Mouse (Mus musculus): ENCODE results near the gene Araf. TPM values are rescaled to one million over a fixed set of nuclear protein-coding genes. Genes with fewer than 3 reads are reported as not detected.

Araf gene
- 81.0 and 84.1 TPM in 2 replicates for polyA plus RNA-seq (2015; fragmentation: Nextera tagmentation; extraction: Ambion mirVana)

GRCm38 (mm10) chrX:20797681-20798080 is at the start of gene Araf:
Gene Araf, plus strand, starts transcription at chrX:20797814.

GRCm38 (mm10) chrX:20869962-20870513 is 72.4 kb downstream of the Araf start, which contains the start of gene Timp1:
Gene Timp1, plus strand, starts transcription at chrX:20870166.

Small RNAs within 50 kb of the gene (microRNA-seq; reads per million reads assigned to microRNA genes)
- gene Gm24824 (not detected), gene Mir5617 (not detected)

Other genes starting within 250 kb of the Araf start
- gene Rgn, start 248.0 kb upstream of the Araf start, polyA plus RNA-seq (2015; fragmentation: Nextera tagmentation; extraction: Ambion mirVana) = 0.76 and 1.4 TPM in 2 replicates
- gene Rbm10, start 180.3 kb upstream of the Araf start, polyA plus RNA-seq (2015; fragmentation: Nextera tagmentation; extraction: Ambion mirVana) = 19.5 TPM in 2 replicates
- gene Ndufb11, start 180.2 kb upstream of the Araf start, polyA plus RNA-seq (2015; fragmentation: Nextera tagmentation; extraction: Ambion mirVana) = 310 and 314 TPM in 2 replicates
- 94.9 and 97.5 TPM in 2 replicates for gene Uba1, start 139.5 kb upstream of the Araf start, polyA plus RNA-seq (2015; fragmentation: Nextera tagmentation; extraction: Ambion mirVana)
- 67.0 and 69.8 TPM in 2 replicates for gene Cdk16, start 109.9 kb upstream of the Araf start, polyA plus RNA-seq (2015; fragmentation: Nextera tagmentation; extraction: Ambion mirVana)
- 5.1 and 5.3 TPM in 2 replicates for gene Usp11, start 93.9 kb upstream of the Araf start, polyA plus RNA-seq (2015; fragmentation: Nextera tagmentation; extraction: Ambion mirVana)
- gene Timp1, start 72.4 kb downstream of the Araf start, polyA plus RNA-seq (2015; fragmentation: Nextera tagmentation; extraction: Ambion mirVana) = 81.1 and 163 TPM in 2 replicates
- gene Syn1, start 123.2 kb downstream of the Araf start, polyA plus RNA-seq (2015; fragmentation: Nextera tagmentation; extraction: Ambion mirVana) = 0.37 and 0.40 TPM in 2 replicates
- 17.6 and 69.0 TPM in 2 replicates for gene Cfp, start 133.7 kb downstream of the Araf start, polyA plus RNA-seq (2015; fragmentation: Nextera tagmentation; extraction: Ambion mirVana)
- 10.9 and 12.1 TPM in 2 replicates for gene Elk1, start 152.8 kb downstream of the Araf start, polyA plus RNA-seq (2015; fragmentation: Nextera tagmentation; extraction: Ambion mirVana)
- 52.4 and 55.8 TPM in 2 replicates for gene Uxt, start 164.2 kb downstream of the Araf start, polyA plus RNA-seq (2015; fragmentation: Nextera tagmentation; extraction: Ambion mirVana)

Measured in urinary bladder, postnatal 0 days (tissue).